Mouse (Mus musculus): Measurements from ENCODE around the gene Gm21961. TPM values are rescaled to one million over a fixed set of nuclear protein-coding genes. Genes with fewer than 3 reads are reported as not detected.

Gm21961 gene
- polyA plus RNA-seq, 1 experiment from 2014 or later = not detected

DNA sequence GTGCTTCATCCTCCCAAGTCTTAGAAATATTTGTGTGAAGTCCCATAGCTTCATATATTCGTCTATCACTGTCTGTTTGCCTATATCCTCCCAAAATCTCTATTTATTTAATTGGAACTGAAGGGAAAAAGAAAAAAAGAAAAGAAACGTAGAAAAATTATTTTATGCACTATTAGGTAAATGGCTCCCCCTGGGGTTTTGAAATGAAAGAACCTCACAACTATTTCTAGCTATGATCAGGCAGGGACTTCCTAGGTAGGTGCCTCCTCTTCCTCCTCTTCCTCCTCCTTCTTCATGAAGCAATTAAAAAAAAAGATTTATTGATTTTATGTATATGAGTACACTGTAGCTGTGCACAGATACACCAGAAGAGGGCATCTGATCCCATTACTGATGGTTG is 34.7 kb downstream of the Gm21961 start:
- DNase-seq (ENCODE audit: low spot score) (no peak), ATAC-seq (ENCODE audit: low FRiP score, low TSS enrichment) (no peak)
- Histone ChIP-seq H3K4me3 (ENCODE audit: low read depth, low read length) (no peak overlapping the region), H3K9ac (ENCODE audit: low read length) (no peak overlapping the region), H3K27ac (replicated peaks) (no peak overlapping the region), H3K27me3 (ENCODE audit: control insufficient read depth, insufficient read depth, low read length) (no peaks in the 10 kb centered on the region), H3K4me2 (replicated peaks; ENCODE audit: low read depth) (no peak overlapping the region), H3K36me3 (ENCODE audit: control insufficient read depth, insufficient read depth, low read length) (no peaks in the 10 kb centered on the region), H3K9me3 (ENCODE audit: control insufficient read depth, low read length) (no peaks in the 10 kb centered on the region), H3K4me1 (replicated peaks; ENCODE audit: control insufficient read depth, insufficient read depth) (no peaks in the 10 kb centered on the region)
- 64% methylated on average over 2 of the region's 2 CpGs for WGBS
- TF ChIP-seq EP300 (optimal IDR thresholded peaks at IDR 0.05) = no peak
- TF ChIP-seq CTCF (IDR thresholded peaks at IDR 0.05; ENCODE audit: low read depth) = no peak

DNA sequence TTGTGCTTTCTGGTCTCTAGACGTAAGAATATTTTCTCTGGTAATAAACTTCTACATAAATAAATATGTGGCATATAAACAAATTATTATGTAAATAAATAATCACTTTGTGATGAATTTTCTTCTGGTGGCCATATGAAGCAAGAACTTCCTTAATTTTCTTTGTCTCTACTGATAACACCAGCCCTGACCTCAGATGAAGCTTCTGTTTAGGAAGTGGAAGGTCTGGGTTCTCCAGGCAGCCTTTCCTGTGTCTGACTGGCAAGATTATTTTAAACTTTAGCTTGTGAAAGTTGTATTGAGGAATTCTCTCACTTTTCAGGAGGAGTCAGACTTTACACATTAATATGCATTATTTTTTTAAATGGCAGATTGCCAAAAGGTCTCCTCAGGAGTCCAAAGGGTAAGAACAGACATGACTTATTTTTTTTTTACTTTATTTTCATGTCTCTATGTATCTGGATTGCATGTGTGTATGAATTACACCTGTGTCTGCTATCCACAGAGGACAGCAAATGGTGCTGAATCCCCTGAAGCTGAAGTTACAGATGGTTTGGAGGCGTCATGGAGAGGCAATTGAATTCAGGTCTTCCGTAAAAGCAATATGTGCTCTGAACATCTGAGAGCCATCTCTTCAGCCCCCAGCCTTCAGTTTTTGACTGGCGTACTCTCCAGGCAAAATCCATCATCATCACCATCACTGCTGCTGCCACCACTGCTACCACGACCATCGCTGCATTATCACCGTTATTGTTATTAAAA is 38.5 kb downstream of the Gm21961 start:
- Histone ChIP-seq H3K9me3 (ENCODE audit: control insufficient read depth, low read length) (no peaks in the 10 kb centered on the region), H3K4me3 (ENCODE audit: low read depth, low read length) (no peak overlapping the region), H3K27ac (replicated peaks) (no peak overlapping the region), H3K36me3 (ENCODE audit: control insufficient read depth, insufficient read depth, low read length) (no peaks in the 10 kb centered on the region), H3K27me3 (ENCODE audit: control insufficient read depth, insufficient read depth, low read length) (no peaks in the 10 kb centered on the region), H3K4me2 (replicated peaks; ENCODE audit: low read depth) (no peak overlapping the region), H3K9ac (ENCODE audit: low read length) (no peak overlapping the region), H3K4me1 (replicated peaks; ENCODE audit: control insufficient read depth, insufficient read depth) (no peaks in the 10 kb centered on the region)
- WGBS = 82% methylated on average over 7 of the region's 7 CpGs
- ATAC-seq (ENCODE audit: low FRiP score, low TSS enrichment) (no peak), DNase-seq (ENCODE audit: low spot score) (no peak)
- TF ChIP-seq EP300 (optimal IDR thresholded peaks at IDR 0.05) = no peak
- no peak for TF ChIP-seq CTCF (IDR thresholded peaks at IDR 0.05; ENCODE audit: low read depth)

Other genes with a start within 250 kb of the Gm21961 start
- gene Gm21798, start 197.2 kb downstream of the Gm21961 start, polyA plus RNA-seq (2015; fragmentation: Nextera tagmentation; extraction: Ambion mirVana) = not detected in 2 replicates